Mouse (Mus musculus): ENCODE measurements around the gene Col8a1. TPM values are rescaled to one million over a fixed set of nuclear protein-coding genes. Genes with fewer than 3 reads are reported as not detected.

Gene Col8a1
- 0.19 and 3.3 TPM in 2 replicates for polyA plus RNA-seq (2021; fragmentation: Nextera tagmentation)
- long read RNA-seq, experiment 1, partial matches to known transcripts: 0 of 1 reads
- long read RNA-seq, experiment 1, other reads (novel, unspliced or antisense): 1 of 1 reads
- long read RNA-seq, experiment 2: 0 reads

GRCm38 (mm10) chr16:57754526-57755125 is at the start of gene Col8a1:
Gene Col8a1, minus strand, starts transcription at chr16:57754737.

GRCm38 (mm10) chr16:57606444-57607227 is 147.9 kb downstream of the Col8a1 start, which contains the start of gene Cmss1:
Gene Cmss1, minus strand, starts transcription at chr16:57606864.

Other genes starting within 250 kb of the Col8a1 start
- gene Cmss1, start 147.9 kb downstream of the Col8a1 start, polyA plus RNA-seq (2021; fragmentation: Nextera tagmentation): 41.5 and 42.8 TPM in 2 replicates